Mouse (Mus musculus): ENCODE data around the gene Alpk1.
A peak's percentile ranks its signal among the peaks of the same experiment; 100 is the strongest.

The Alpk1 gene

GRCm38 (mm10) chr3:127743614-127744365 is 36.5 kb downstream of the Alpk1 start:
- no peak for DNase-seq (ENCODE audit: low read depth, low spot score)

- peak; percentile 24 for DNase-seq (ENCODE audit: low read depth, low spot score)
These were observed 38.9 kb downstream of the Alpk1 start for GRCm38 (mm10) chr3:127741473-127741872.

GRCm38 (mm10) chr3:127737876-127738275 is 42.5 kb downstream of the Alpk1 start:
- DNase-seq (ENCODE audit: low read depth, low spot score): no peak

- no peak for DNase-seq (ENCODE audit: low read depth, low spot score)
These were observed 44.9 kb downstream of the Alpk1 start for GRCm38 (mm10) chr3:127735395-127735794.

GRCm38 (mm10) chr3:127729513-127730137 is 50.7 kb downstream of the Alpk1 start:
- DNase-seq (ENCODE audit: low read depth, low spot score): no peak

- no peak for DNase-seq (ENCODE audit: low read depth, low spot score)
These were observed 51.3 kb downstream of the Alpk1 start for GRCm38 (mm10) chr3:127728851-127729512.

GRCm38 (mm10) chr3:127728046-127728445 is 52.3 kb downstream of the Alpk1 start:
- no peak for DNase-seq (ENCODE audit: low read depth, low spot score)

GRCm38 (mm10) chr3:127720948-127721347 is 59.4 kb downstream of the Alpk1 start:
- no peak for DNase-seq (ENCODE audit: low read depth, low spot score)

- no peak for DNase-seq (ENCODE audit: low read depth, low spot score)
These were observed 60.3 kb downstream of the Alpk1 start for GRCm38 (mm10) chr3:127720050-127720449.

GRCm38 (mm10) chr3:127719601-127720000 is 60.7 kb downstream of the Alpk1 start:
- DNase-seq (ENCODE audit: low read depth, low spot score): no peak

- no peak for DNase-seq (ENCODE audit: low read depth, low spot score)
These were observed 63.6 kb downstream of the Alpk1 start for GRCm38 (mm10) chr3:127716759-127717158.

GRCm38 (mm10) chr3:127713112-127713511 is 67.2 kb downstream of the Alpk1 start:
- DNase-seq (ENCODE audit: low read depth, low spot score): no peak

GRCm38 (mm10) chr3:127711536-127711935 is 68.8 kb downstream of the Alpk1 start:
- DNase-seq (ENCODE audit: low read depth, low spot score): no peak

GRCm38 (mm10) chr3:127707089-127707485 is 73.2 kb downstream of the Alpk1 start:
- DNase-seq (ENCODE audit: low read depth, low spot score): no peak

GRCm38 (mm10) chr3:127706445-127707088 is 73.8 kb downstream of the Alpk1 start:
- DNase-seq (ENCODE audit: low read depth, low spot score): no peak

GRCm38 (mm10) chr3:127705515-127706444 is 74.5 kb downstream of the Alpk1 start:
- DNase-seq (ENCODE audit: low read depth, low spot score): peak; percentile 73

GRCm38 (mm10) chr3:127705139-127705514 is 75.2 kb downstream of the Alpk1 start:
- no peak for DNase-seq (ENCODE audit: low read depth, low spot score)

GRCm38 (mm10) chr3:127701196-127701825 is 79.0 kb downstream of the Alpk1 start:
- no peak for DNase-seq (ENCODE audit: low read depth, low spot score)

- peak; percentile 33 for DNase-seq (ENCODE audit: low read depth, low spot score)
These were observed 81.7 kb downstream of the Alpk1 start for GRCm38 (mm10) chr3:127698636-127699035.

- DNase-seq (ENCODE audit: low read depth, low spot score): no peak
These were observed 83.8 kb downstream of the Alpk1 start for GRCm38 (mm10) chr3:127696541-127696940.

Measured in CD4-positive, CD25-positive, alpha-beta regulatory T cell, adult 2 months (primary cell).